Mouse (Mus musculus) liver, embryonic 11.5 days (tissue): ENCODE results near the gene Esam. TPM values are rescaled to one million over a fixed set of nuclear protein-coding genes. Genes with fewer than 3 reads are reported as not detected.

Experiments used
- ATAC-seq: fragments of 200-750 bp; cut with Nextera tagmentation; replicated peaks from 2 replicates; pipeline ENCODE4 v1.8.0; 2017; ENCODE audit warnings: moderate number of reproducible peaks, mild to moderate bottlenecking, moderate TSS enrichment, moderate library complexity; ENCODE audit not compliant: low FRiP score
- DNase-seq: peaks from one replicate; pipeline ENCODE4 v3.0.0-alpha.2; 2017; ENCODE audit warnings: low spot score
- H3K27ac ChIP-seq: fragments of 300-500 bp; sonication (generic); 2 replicates; pipeline ENCODE4 v1.5.1; 2014; ENCODE audit warnings: mild to moderate bottlenecking, low read depth, low read length, control low read depth
- H3K27me3 ChIP-seq: fragments of 300-500 bp; sonication (generic); replicated peaks from 2 replicates; pipeline ENCODE4 v1.6.1; 2014; ENCODE audit warnings: low read length, mixed read lengths; ENCODE audit not compliant: control insufficient read depth, insufficient read depth
- H3K36me3 ChIP-seq: fragments of 300-500 bp; sonication (generic); 2 replicates; pipeline ENCODE4 v1.6.1; 2014; ENCODE audit warnings: mild to moderate bottlenecking, low read length, moderate library complexity, mixed read lengths; ENCODE audit not compliant: control insufficient read depth, insufficient read depth
- H3K4me1 ChIP-seq: fragments of 300-500 bp; sonication (generic); replicated peaks from 2 replicates; pipeline ENCODE4 v1.6.1; 2014; ENCODE audit warnings: low read length, mixed read lengths; ENCODE audit not compliant: control insufficient read depth, insufficient read depth
- H3K4me2 ChIP-seq: fragments of 300-500 bp; sonication (generic); 2 replicates; pipeline ENCODE4 v1.6.1; 2014; ENCODE audit warnings: mild to moderate bottlenecking, control low read depth, moderate library complexity
- H3K4me3 ChIP-seq: fragments of 300-500 bp; sonication (generic); 2 replicates; pipeline ENCODE4 v1.5.1; 2014; ENCODE audit warnings: low read depth, low read length, control low read depth
- H3K9ac ChIP-seq: fragments of 300-500 bp; sonication (generic); 2 replicates; pipeline ENCODE4 v1.6.1; 2014; ENCODE audit warnings: low read depth, low read length, control low read depth
- H3K9me3 ChIP-seq: fragments of 300-500 bp; sonication (generic); 2 replicates; pipeline ENCODE4 v1.6.1; 2016; ENCODE audit warnings: low read length, inconsistent platforms, mixed read lengths; ENCODE audit not compliant: control insufficient read depth
- WGBS: fragments of 180-500 bp; shearing (Covaris S2); extraction: QIAGEN DNeasy Blood & Tissue Kit; methylation state at CpG from one replicate; pipeline ENCODE4 v1.1.7; 2014; 5-methylcytosine and 5-hydroxymethylcytosine counted together
- polyA plus RNA-seq: library from polyadenylated mRNA; unstranded; fragments of >200 nt; fragmentation: Nextera tagmentation; extraction: Ambion mirVana; gene quantifications from 2 replicates; pipeline ENCODE4 v1.2.1, GENCODE M21; 2014

Gene Esam
- polyA plus RNA-seq, 1 experiment from 2014 or later, result 34.9 TPM

- WGBS, result 59% methylated on average over 2 of the region's 2 CpGs
- Histone ChIP-seq H3K4me2 (peak overlapping the region; percentile 44; the same call in 1 of the 2 replicates), H3K36me3 (no peaks in the 10 kb centered on the region), H3K4me3 (no peak overlapping the region), H3K9ac (no peak overlapping the region), H3K9me3 (no peaks in the 10 kb centered on the region), H3K27me3 (no peaks in the 10 kb centered on the region), H3K4me1 (peaks cover 46% of the 10 kb centered on the region), H3K27ac (peak overlapping the region; percentile 30; the same call in 1 of the 2 replicates)
- DNase-seq, result no peak
- ATAC-seq, result peak; percentile 67
Measured at GRCm38 (mm10) chr9:37567019-37567418, 39.1 kb downstream of the Esam start.

GRCm38 (mm10) chr9:37567454-37567853, 39.6 kb downstream of the Esam start:
- no peaks in the 10 kb centered on the region for H3K27me3 ChIP-seq
- H3K4me2 ChIP-seq, result peak overlapping the region; percentile 44
- 32% methylated on average over 5 of the region's 5 CpGs for WGBS
- H3K36me3 ChIP-seq, result no peaks in the 10 kb centered on the region
- H3K9ac ChIP-seq, result no peak overlapping the region
- DNase-seq, result no peak
- H3K9me3 ChIP-seq, result no peaks in the 10 kb centered on the region
- H3K27ac ChIP-seq, result peak overlapping the region; percentile 42; the same call in 1 of the 2 replicates
- H3K4me3 ChIP-seq, result 0 out of 2 replicates have a peak overlapping the region, but pooled peaks have one; percentile 2
- peak; percentile 62 for ATAC-seq
- H3K4me1 ChIP-seq, result peaks cover 50% of the 10 kb centered on the region

- H3K27ac ChIP-seq, result peak overlapping the region; percentile 42
- H3K4me3 ChIP-seq, result 0 out of 2 replicates have a peak overlapping the region, but pooled peaks have one; percentile 2
- peaks cover 56% of the 10 kb centered on the region for H3K4me1 ChIP-seq
- WGBS, result 17% methylated on average over 15 of the region's 15 CpGs
- H3K36me3 ChIP-seq, result no peaks in the 10 kb centered on the region
- ATAC-seq (peak; percentile 41), DNase-seq (peak; percentile 47)
- H3K9me3 ChIP-seq, result no peaks in the 10 kb centered on the region
- H3K9ac ChIP-seq, result 0 out of 2 replicates have a peak overlapping the region, but pooled peaks have one; percentile 5
- H3K4me2 ChIP-seq, result peak overlapping the region; percentile 44
- H3K27me3 ChIP-seq, result no peaks in the 10 kb centered on the region
Measured at GRCm38 (mm10) chr9:37567892-37568604, 40.2 kb downstream of the Esam start.

GRCm38 (mm10) chr9:37568605-37569214, 40.8 kb downstream of the Esam start:
- no peaks in the 10 kb centered on the region for H3K27me3 ChIP-seq
- H3K27ac ChIP-seq, result no peak overlapping the region
- ATAC-seq (0 out of 2 replicates have a peak, but pooled peaks have one; percentile 12), DNase-seq (no peak)
- 0 out of 2 replicates have a peak overlapping the region, but pooled peaks have one; percentile 5 for H3K9ac ChIP-seq
- peaks cover 56% of the 10 kb centered on the region for H3K4me1 ChIP-seq
- H3K36me3 ChIP-seq, result no peaks in the 10 kb centered on the region
- 47% methylated on average over 4 of the region's 4 CpGs for WGBS
- peak overlapping the region; percentile 44 for H3K4me2 ChIP-seq
- H3K4me3 ChIP-seq, result no peak overlapping the region
- no peaks in the 10 kb centered on the region for H3K9me3 ChIP-seq

GRCm38 (mm10) chr9:37569231-37569835, 41.5 kb downstream of the Esam start:
- ATAC-seq (peak; percentile 27; the same call in 1 of the 2 replicates), DNase-seq (no peak)
- H3K36me3 ChIP-seq, result no peaks in the 10 kb centered on the region
- H3K4me1 ChIP-seq, result peaks cover 53% of the 10 kb centered on the region
- no peaks in the 10 kb centered on the region for H3K9me3 ChIP-seq
- no peak overlapping the region for H3K9ac ChIP-seq
- no peaks in the 10 kb centered on the region for H3K27me3 ChIP-seq
- no peak overlapping the region for H3K4me2 ChIP-seq
- no peak overlapping the region for H3K4me3 ChIP-seq
- no peak overlapping the region for H3K27ac ChIP-seq
- WGBS, result 54% methylated on average over 2 of the region's 2 CpGs

- Histone ChIP-seq H3K27ac (no peak overlapping the region; the same call in 1 of the 2 replicates), H3K9ac (peak overlapping the region; percentile 6; the same call in 1 of the 2 replicates), H3K36me3 (no peaks in the 10 kb centered on the region), H3K4me3 (no peak overlapping the region), H3K9me3 (no peaks in the 10 kb centered on the region), H3K4me1 (peaks cover 43% of the 10 kb centered on the region), H3K4me2 (peak overlapping the region; percentile 8; the same call in 1 of the 2 replicates), H3K27me3 (no peaks in the 10 kb centered on the region)
- 21% methylated on average over 3 of the region's 3 CpGs for WGBS
- DNase-seq, result no peak
- peak; percentile 25 for ATAC-seq
Measured at GRCm38 (mm10) chr9:37572204-37572876, 44.5 kb downstream of the Esam start.

- H3K4me3 ChIP-seq, result no peak overlapping the region
- 31% methylated on average over 14 of the region's 14 CpGs for WGBS
Measured at GRCm38 (mm10) chr9:37576436-37576930, 48.6 kb downstream of the Esam start.

GRCm38 (mm10) chr9:37583594-37583993, 55.7 kb downstream of the Esam start:
- Histone ChIP-seq H3K4me3 (no peak overlapping the region), H3K36me3 (no peaks in the 10 kb centered on the region), H3K27ac (no peak overlapping the region), H3K4me1 (no peaks in the 10 kb centered on the region), H3K9ac (no peak overlapping the region), H3K4me2 (no peak overlapping the region), H3K27me3 (no peaks in the 10 kb centered on the region), H3K9me3 (no peaks in the 10 kb centered on the region)
- ATAC-seq (no peak), DNase-seq (no peak)
- WGBS, result 82% methylated on average over 5 of the region's 5 CpGs

More at GRCm38 (mm10) chr9:37576436-37576930, 48.6 kb downstream of the Esam start:
- ATAC-seq (0 out of 2 replicates have a peak, but pooled peaks have one; percentile 26), DNase-seq (no peak)
- Histone ChIP-seq H3K9me3 (no peaks in the 10 kb centered on the region), H3K36me3 (no peaks in the 10 kb centered on the region), H3K4me1 (peaks cover 18% of the 10 kb centered on the region), H3K9ac (no peak overlapping the region; the same call in 1 of the 2 replicates), H3K27me3 (no peaks in the 10 kb centered on the region), H3K4me2 (peak overlapping the region; percentile 31; the same call in 1 of the 2 replicates), H3K27ac (no peak overlapping the region)
